9 mouse cellular contexts compared by ENCODE assay signal in the genomic region with DNA sequence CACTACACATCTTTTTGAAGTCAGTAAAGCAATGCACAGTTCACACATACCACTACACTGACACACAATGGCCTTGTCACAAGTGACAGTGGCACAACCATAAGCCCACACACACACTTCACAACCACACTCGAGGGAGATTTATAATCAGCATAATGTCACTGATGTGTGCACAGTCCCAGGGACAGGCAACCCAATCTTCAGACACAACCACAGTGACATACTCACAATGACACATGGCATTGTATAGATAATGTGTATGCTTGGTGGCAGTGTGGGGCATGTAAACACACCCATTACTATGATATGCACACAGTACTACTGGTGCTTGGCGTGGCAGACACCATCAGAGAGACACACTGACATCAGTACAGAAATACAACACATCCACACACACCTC. TPM values are rescaled to one million over a fixed set of nuclear protein-coding genes. Genes with fewer than 3 reads are reported as not detected.
DNase-seq lines count a peak whose midpoint lies in the region; ATAC-seq and TF ChIP-seq lines count a peak whose summit lies in the region.
"Had no signal": no experiment of that assay in that cellular context is flagged by ENCODE, and none has a peak within 500 bp of the region (broad histone marks: within the 10 kb centered on the region; RNA-seq: fewer than 3 reads in every experiment).

No protein-coding gene starts in this region.

- peak; percentile 13; the same call in 1 of the 2 replicates for ATAC-seq in heart, embryonic 11.5 days (replicated peaks; ENCODE audit: insufficient number of reproducible peaks, low FRiP score, low TSS enrichment)
- no peak; the same call in 1 of the 2 replicates for ATAC-seq in stomach, postnatal 0 days (ENCODE audit: low FRiP score, low TSS enrichment)

- H3K27me3 ChIP-seq in heart, embryonic 11.5 days (ENCODE audit: control insufficient read depth, insufficient read depth, low read length): no peaks in the 10 kb centered on the region
- no peaks in the 10 kb centered on the region for H3K27me3 ChIP-seq in stomach, postnatal 0 days (ENCODE audit: control insufficient read depth, insufficient read depth, low read length)
- H3K27me3 ChIP-seq: Patski had no signal

- peaks cover 14% of the 10 kb centered on the region for H3K4me1 ChIP-seq in heart, embryonic 11.5 days (ENCODE audit: control insufficient read depth, insufficient read depth, low read length)
- H3K4me1 ChIP-seq in stomach, postnatal 0 days (replicated peaks; ENCODE audit: control insufficient read depth, insufficient read depth): 0 out of 2 replicates have a peak, but pooled peaks cover 4% of the 10 kb centered on the region

- H3K4me3 ChIP-seq in heart, embryonic 11.5 days (ENCODE audit: low read depth, low read length): 0 out of 2 replicates have a peak overlapping the region, but pooled peaks have one; percentile 43
- 0 out of 2 replicates have a peak overlapping the region, but pooled peaks have one; percentile 23 for H3K4me3 ChIP-seq in stomach, postnatal 0 days (ENCODE audit: low read depth, low read length)

- H3K4me2 ChIP-seq in heart, embryonic 11.5 days: peak overlapping the region; percentile 93
- H3K4me2 ChIP-seq in stomach, postnatal 0 days (replicated peaks; ENCODE audit: low read depth): peak overlapping the region; percentile 57; the same call in 1 of the 2 replicates

- 28% methylated on average over 2 of the region's 2 CpGs for whole genome bisulfite sequencing in heart, embryonic 11.5 days (ENCODE audit: insufficient replicate concordance)
- 31% methylated on average over 2 of the region's 2 CpGs for WGBS in stomach, postnatal 0 days

- no peaks in the 10 kb centered on the region for H3K36me3 ChIP-seq in heart, embryonic 11.5 days (ENCODE audit: control insufficient read depth, insufficient read depth, low read length)
- no peaks in the 10 kb centered on the region for H3K36me3 ChIP-seq in stomach, postnatal 0 days (ENCODE audit: control insufficient read depth, insufficient read depth, low read length)

- H3K9ac ChIP-seq in heart, embryonic 11.5 days (ENCODE audit: low read depth, low read length): no peak overlapping the region
- H3K9ac ChIP-seq in stomach, postnatal 0 days (ENCODE audit: low read length): peak overlapping the region; percentile 1; the same call in 1 of the 2 replicates

- H3K27ac ChIP-seq in heart, embryonic 11.5 days (ENCODE audit: low read depth, low read length): peak overlapping the region; percentile 93
- H3K27ac ChIP-seq in stomach, postnatal 0 days (replicated peaks): peak overlapping the region; percentile 63; the same call in 1 of the 2 replicates

- DNase-seq in heart, adult 9 months (ENCODE audit: low spot score in 2 of 2): no peak
- peak; percentile 4 for DNase-seq in thymus, postnatal 14 days
- DNase-seq in thymus, postnatal 36 days: no peak
- DNase-seq in liver: peak; percentile 59
- DNase-seq in stomach, postnatal 0 days (ENCODE audit: low spot score): no peak
- DNase-seq in adrenal gland, adult 2 months: no peak
- DNase-seq in kidney, adult 11 months: no peak

- no peak for TF ChIP-seq CTCF in stomach, postnatal 0 days (IDR thresholded peaks at IDR 0.05; ENCODE audit: low read depth)

- no peak for TF ChIP-seq EP300 in stomach, postnatal 0 days (optimal IDR thresholded peaks at IDR 0.05)

- no peaks in the 10 kb centered on the region for H3K9me3 ChIP-seq in heart, embryonic 11.5 days (replicated peaks; ENCODE audit: control insufficient read depth, low read length)
- no peaks in the 10 kb centered on the region for H3K9me3 ChIP-seq in stomach, postnatal 0 days (ENCODE audit: control insufficient read depth, low read length)

RNA-seq across cellular contexts. Expression of gene Ccdc9, which starts 9.6 kb away (rescaled TPM):
- polyA plus RNA-seq in heart, embryonic 11.5 days (2014; fragmentation: Nextera tagmentation; extraction: Ambion mirVana): 11.3 and 16.4 TPM in 2 replicates
- polyA plus RNA-seq in stomach, postnatal 0 days (2015; fragmentation: Nextera tagmentation; extraction: Ambion mirVana): 11.5 and 13.0 TPM in 2 replicates
- 10 to 100 TPM; 53.9 to 61.2 TPM for total RNA-seq in adrenal gland, adult 2 months (2021)
- 17.4 and 19.8 TPM in 2 replicates for polyA plus RNA-seq in adrenal gland, adult 2 months (2012; rRNA removed)

RNA-seq across cellular contexts. Expression of gene Bbc3, which starts 12.0 kb away (rescaled TPM):
- polyA plus RNA-seq in heart, embryonic 11.5 days (2014; fragmentation: Nextera tagmentation; extraction: Ambion mirVana): 3.7 and 6.0 TPM in 2 replicates
- 3.7 and 5.0 TPM in 2 replicates for polyA plus RNA-seq in stomach, postnatal 0 days (2015; fragmentation: Nextera tagmentation; extraction: Ambion mirVana)
- total RNA-seq in adrenal gland, adult 2 months (2021): 1 to 10 TPM; 3.3 to 9.1 TPM
- polyA plus RNA-seq in adrenal gland, adult 2 months (2012; rRNA removed): 62.4 and 114 TPM in 2 replicates

RNA-seq across cellular contexts. Expression of gene Inafm1, which starts 22.7 kb away (rescaled TPM):
- polyA plus RNA-seq in heart, embryonic 11.5 days (2014; fragmentation: Nextera tagmentation; extraction: Ambion mirVana): 6.6 and 6.7 TPM in 2 replicates
- polyA plus RNA-seq in stomach, postnatal 0 days (2015; fragmentation: Nextera tagmentation; extraction: Ambion mirVana): 28.0 and 29.1 TPM in 2 replicates
- total RNA-seq in adrenal gland, adult 2 months (2021): 10 to 100 TPM; 13.3 to 22.9 TPM
- polyA plus RNA-seq in adrenal gland, adult 2 months (2012; rRNA removed): 160 and 217 TPM in 2 replicates

RNA-seq across cellular contexts. Expression of gene C5ar1, which starts 36.8 kb away (rescaled TPM):
- 0.74 and 1.5 TPM in 2 replicates for polyA plus RNA-seq in heart, embryonic 11.5 days (2014; fragmentation: Nextera tagmentation; extraction: Ambion mirVana)
- 1.9 and 2.0 TPM in 2 replicates for polyA plus RNA-seq in stomach, postnatal 0 days (2015; fragmentation: Nextera tagmentation; extraction: Ambion mirVana)
- 10 to 100 TPM in 1 of 2 experiments, 1 to 10 TPM in 1; 5.7 to 10.4 TPM for total RNA-seq in adrenal gland, adult 2 months (2021)
- polyA plus RNA-seq in adrenal gland, adult 2 months (2012; rRNA removed): 7.1 and 9.0 TPM in 2 replicates
- polyA plus RNA-seq: Patski had no signal

RNA-seq across cellular contexts. Expression of gene C5ar2, which starts 52.2 kb away (rescaled TPM):
- 0.21 and 0.34 TPM in 2 replicates for polyA plus RNA-seq in heart, embryonic 11.5 days (2014; fragmentation: Nextera tagmentation; extraction: Ambion mirVana)
- polyA plus RNA-seq in stomach, postnatal 0 days (2015; fragmentation: Nextera tagmentation; extraction: Ambion mirVana): 0.24 TPM in 2 replicates
- total RNA-seq in adrenal gland, adult 2 months (2021): under 1 TPM; 0.52 to 0.59 TPM
- 0.43 and 0.71 TPM in 2 replicates for polyA plus RNA-seq in adrenal gland, adult 2 months (2012; rRNA removed)
- polyA plus RNA-seq: Patski had no signal

Comparison
In these comparisons a context has a peak if more than half of its experiments do, and no peak if none do; other contexts are left out.
1. DNase-seq: peak in thymus, postnatal 14 days (single experiment) and liver (single experiment); none in heart, adult 9 months (0 of 2), thymus, postnatal 36 days (0 of 2), stomach, postnatal 0 days (single experiment), adrenal gland, adult 2 months (single experiment) and kidney, adult 11 months (single experiment).